Mouse (Mus musculus): Measurements from ENCODE around the gene Stk39.

DNA sequence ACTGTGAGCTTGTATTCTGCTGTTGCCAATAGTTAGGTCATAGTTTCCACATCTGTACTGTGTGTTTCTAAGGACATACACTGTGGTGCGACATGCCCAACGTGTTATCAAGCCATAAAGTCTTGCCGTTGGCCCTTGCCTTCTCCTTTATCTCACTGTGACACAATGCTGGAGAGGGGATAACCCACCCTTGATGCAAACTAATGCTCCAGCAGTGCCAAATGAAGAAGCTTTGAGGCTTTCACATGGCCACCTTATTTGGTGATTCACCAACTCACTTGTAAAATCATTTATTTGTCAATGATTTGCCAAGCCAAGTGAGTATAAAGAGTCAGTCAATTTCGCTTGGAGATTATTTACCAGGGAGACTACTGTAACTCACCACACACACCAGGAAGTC, 46.0 kb downstream of the Stk39 start:
- TF ChIP-seq CTCF (IDR thresholded peaks at IDR 0.05; ENCODE audit: low read depth) (no peak), EP300 (IDR thresholded peaks at IDR 0.05; ENCODE audit: low read depth) (peak; percentile 87)

Data from liver, embryonic 14.5 days (tissue).